ENCODE assay signal across 9 mouse cellular contexts in the genomic region with DNA sequence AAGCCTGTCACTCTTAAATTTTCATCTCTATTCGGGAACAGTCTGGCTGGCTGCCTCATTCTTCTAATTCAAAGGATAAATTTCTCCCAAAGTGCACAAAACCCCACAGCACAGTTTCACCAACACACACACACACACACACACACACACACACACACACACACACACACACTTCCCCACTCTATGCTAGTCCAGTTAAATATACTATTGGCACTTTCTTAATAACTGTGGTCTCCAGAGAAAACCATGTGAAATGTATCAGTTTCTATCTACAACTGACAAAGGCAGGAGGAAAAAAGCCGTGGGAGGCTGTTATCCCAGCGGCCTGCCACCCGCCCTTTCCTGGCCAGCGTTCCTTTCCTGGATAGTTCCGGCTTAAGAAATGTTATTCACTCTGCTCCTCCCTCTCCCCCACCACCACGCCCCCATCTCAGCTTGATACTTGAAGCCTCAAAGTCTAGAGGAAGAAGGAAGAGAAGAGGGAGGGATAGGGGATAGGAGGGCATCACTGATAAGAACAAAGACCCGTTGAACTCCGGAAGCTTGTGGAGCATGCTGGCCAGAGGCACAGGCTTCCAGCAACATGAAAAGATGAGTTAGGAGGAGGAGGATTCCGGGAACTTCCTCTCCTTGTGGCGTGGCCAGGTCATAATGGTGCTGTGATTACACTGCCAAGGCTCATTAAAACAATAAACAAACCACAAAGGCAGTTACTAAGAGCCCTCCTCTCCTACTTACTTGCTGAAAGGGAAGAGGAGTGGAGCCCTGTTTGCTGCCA.
DNase-seq lines count a peak whose midpoint lies in the region; ATAC-seq and TF ChIP-seq lines count a peak whose summit lies in the region.
"Had no signal": no experiment of that assay in that cellular context is flagged by ENCODE, and none has a peak within 500 bp of the region (broad histone marks: within the 10 kb centered on the region; RNA-seq: fewer than 3 reads in every experiment).

No protein-coding gene starts in this region.

- H3K36me3 ChIP-seq in intestine, embryonic 15.5 days: no peaks in the 10 kb centered on the region
- no peaks in the 10 kb centered on the region for H3K36me3 ChIP-seq in liver, embryonic 13.5 days
- H3K36me3 ChIP-seq in midbrain, postnatal 0 days (ENCODE audit: insufficient read depth, low read length): no peaks in the 10 kb centered on the region

- peak overlapping the region; percentile 11; the same call in 1 of the 2 replicates for H3K4me3 ChIP-seq in intestine, embryonic 15.5 days (replicated peaks)
- H3K4me3 ChIP-seq in liver, embryonic 13.5 days (replicated peaks): no peak overlapping the region
- H3K4me3 ChIP-seq in midbrain, postnatal 0 days (ENCODE audit: low read depth, low read length): no peak overlapping the region

- peak overlapping the region; percentile 48; the same call in 1 of the 2 replicates for H3K27ac ChIP-seq in intestine, embryonic 15.5 days
- no peak overlapping the region; the same call in 1 of the 2 replicates for H3K27ac ChIP-seq in liver, embryonic 13.5 days
- H3K27ac ChIP-seq in midbrain, postnatal 0 days (ENCODE audit: low read depth, low read length): no peak overlapping the region

- WGBS in intestine, embryonic 15.5 days: 5% methylated on average over 11 of the region's 11 CpGs
- 2% methylated on average over 11 of the region's 11 CpGs for WGBS in liver, embryonic 13.5 days (ENCODE audit: insufficient replicate concordance)
- WGBS in midbrain, postnatal 0 days: 2% methylated on average over 11 of the region's 11 CpGs

- peak overlapping the region; percentile 48 for H3K4me2 ChIP-seq in intestine, embryonic 15.5 days (replicated peaks)
- H3K4me2 ChIP-seq in liver, embryonic 13.5 days: no peak overlapping the region
- peak overlapping the region; percentile 30 for H3K4me2 ChIP-seq in midbrain, postnatal 0 days (ENCODE audit: low read depth, low read length, poor library complexity, severe bottlenecking)

- H3K4me1 ChIP-seq in intestine, embryonic 15.5 days (replicated peaks): 0 out of 2 replicates have a peak, but pooled peaks cover 5% of the 10 kb centered on the region
- H3K4me1 ChIP-seq in liver, embryonic 13.5 days (replicated peaks): no peaks in the 10 kb centered on the region
- no peaks in the 10 kb centered on the region for H3K4me1 ChIP-seq in midbrain, postnatal 0 days (ENCODE audit: insufficient read depth, low read length)

- H3K9ac ChIP-seq in intestine, embryonic 15.5 days: no peak overlapping the region
- H3K9ac ChIP-seq in liver, embryonic 13.5 days: no peak overlapping the region
- H3K9ac ChIP-seq in midbrain, postnatal 0 days (replicated peaks; ENCODE audit: low read length, poor library complexity, severe bottlenecking): no peak overlapping the region; the same call in 1 of the 2 replicates

- H3K9me3 ChIP-seq in intestine, embryonic 15.5 days: no peaks in the 10 kb centered on the region
- no peaks in the 10 kb centered on the region for H3K9me3 ChIP-seq in liver, embryonic 13.5 days (replicated peaks)
- H3K9me3 ChIP-seq in midbrain, postnatal 0 days (ENCODE audit: low read length): no peaks in the 10 kb centered on the region

- TF ChIP-seq CTCF in midbrain, postnatal 0 days (IDR thresholded peaks at IDR 0.05): no peak

- ATAC-seq in intestine, embryonic 15.5 days: peak; percentile 92
- peak; percentile 65 for ATAC-seq in liver, embryonic 13.5 days (ENCODE audit: low read depth)
- peak; percentile 75 for ATAC-seq in midbrain, postnatal 0 days (ENCODE audit: low FRiP score)
- ATAC-seq in erythroblast, adult 5-6 weeks (replicated peaks; ENCODE audit: low FRiP score, poor library complexity, severe bottlenecking): no peak

- no peaks in the 10 kb centered on the region for H3K27me3 ChIP-seq in intestine, embryonic 15.5 days (replicated peaks)
- no peaks in the 10 kb centered on the region for H3K27me3 ChIP-seq in liver, embryonic 13.5 days
- H3K27me3 ChIP-seq in midbrain, postnatal 0 days (ENCODE audit: insufficient read depth, low read length): no peaks in the 10 kb centered on the region
- H3K27me3 ChIP-seq: CH12.LX had no signal

- DNase-seq in urinary bladder, adult 18-20 months (ENCODE audit: low spot score in 2 of 2): peak; percentile 3 to 30
- DNase-seq in urinary bladder, postnatal 10 days (ENCODE audit: low spot score): no peak
- peak; percentile 98 for DNase-seq in heart, adult 11 months
- DNase-seq in liver, embryonic 13.5 days: no peak
- peak; percentile 51 for DNase-seq in midbrain, postnatal 0 days (ENCODE audit: low spot score)
- no peak for DNase-seq in thymus, postnatal 25 days

Comparison
In these comparisons a context has a peak if more than half of its experiments do, and no peak if none do; other contexts are left out.
1. DNase-seq: peak in urinary bladder, adult 18-20 months (2 of 2), heart, adult 11 months (single experiment) and midbrain, postnatal 0 days (single experiment); none in urinary bladder, postnatal 10 days (single experiment), liver, embryonic 13.5 days (single experiment) and thymus, postnatal 25 days (single experiment).